11 mouse cellular contexts compared by ENCODE assay signal in genomic region chr8:124278956-124279689, GRCm38 (mm10). TPM values are rescaled to one million over a fixed set of nuclear protein-coding genes. Genes with fewer than 3 reads are reported as not detected.
DNase-seq lines count a peak whose midpoint lies in the region; ATAC-seq and TF ChIP-seq lines count a peak whose summit lies in the region.
"Had no signal": no experiment of that assay in that cellular context is flagged by ENCODE, and none has a peak within 500 bp of the region (broad histone marks: within the 10 kb centered on the region; RNA-seq: fewer than 3 reads in every experiment).

No protein-coding gene starts in this region.

- no peaks in the 10 kb centered on the region for H3K36me3 ChIP-seq in kidney, adult 2 months (ENCODE audit: control insufficient read depth, insufficient read depth, low read length)
- peaks cover 3 to 37% of the 10 kb centered on the region in 2 experiments for H3K36me3 ChIP-seq in CH12.LX (replicated peaks in 1 of 2; ENCODE audit: control insufficient read depth in 1 of 2, insufficient read depth in 1 of 2, low read length in 1 of 2)
- no peaks in the 10 kb centered on the region; the same call in 1 of the 2 replicates for H3K36me3 ChIP-seq in liver, postnatal 0 days (replicated peaks; ENCODE audit: insufficient read depth, low read length)

- TF ChIP-seq EP300 in CH12.LX (IDR thresholded peaks at IDR 0.05; ENCODE audit: low read length): peak; percentile 75
- TF ChIP-seq EP300 in liver, postnatal 0 days (IDR thresholded peaks at IDR 0.05; ENCODE audit: low read depth): peak; percentile 57; the same call in 1 of the 2 replicates

- no peak overlapping the region for H3K27ac ChIP-seq in kidney, adult 2 months (ENCODE audit: insufficient read depth, low read depth, low read length)
- H3K27ac ChIP-seq in CH12.LX (ENCODE audit: insufficient read depth, low read depth): peak overlapping the region; percentile 86
- peak overlapping the region; percentile 96 for H3K27ac ChIP-seq in liver, postnatal 0 days (ENCODE audit: low read depth)
- H3K27ac ChIP-seq: limb, embryonic 13.5 days had no signal

- DNase-seq in kidney, adult 2 months: peak; percentile 68
- no peak for DNase-seq in kidney, postnatal 14 days
- DNase-seq in CH12.LX (ENCODE audit: extremely low read depth): peak; percentile 83
- peak; percentile 40 for DNase-seq in induced T-regulatory cell, adult 2 months (ENCODE audit: low read depth)
- DNase-seq in liver, postnatal 0 days: peak; percentile 44
- DNase-seq in heart, adult 9 months (ENCODE audit: low spot score in 2 of 2): no peak
- no peak for DNase-seq in cerebellum, postnatal 10 days
- DNase-seq: cerebellum, postnatal 36 days; thymus, postnatal 4 days had no signal

- TF ChIP-seq CTCF in kidney, adult 2 months (conservative IDR thresholded peaks at IDR 0.05; ENCODE audit: insufficient read depth, insufficient read length, low read depth, low read length): no peak
- no peak for TF ChIP-seq CTCF in CH12.LX (conservative IDR thresholded peaks at IDR 0.05 in 1 of 2, IDR thresholded peaks at IDR 0.05 in 1 of 2; ENCODE audit: low read depth in 2 of 2, low read length in 2 of 2)
- no peak for TF ChIP-seq CTCF in liver, postnatal 0 days (IDR thresholded peaks at IDR 0.05; ENCODE audit: low read depth)

- dilution Hi-C loops in CH12.LX (cut with MboI; ENCODE audit: extremely low pct_ligation_motif_present, extremely low pct_unique_long_range_greater_than_20kb, low sequenced_read_pairs): no loop called here

- H3K79me2 ChIP-seq in CH12.LX (replicated peaks; ENCODE audit: control insufficient read depth, extremely low read depth, insufficient read depth, poor library complexity, severe bottlenecking): peaks cover 4% of the 10 kb centered on the region; the same call in 1 of the 2 replicates

- in situ Hi-C loops in CH12.LX (cut with MboI; ENCODE audit: low pct_ligation_motif_present, low pct_unique_long_range_greater_than_20kb, low sequenced_read_pairs): loop anchor here (5.0 kb wide), 1 partner anchor 47 kb away; the partner anchor contains the start of gene Galnt2

- no peak; the same call in 1 of the 2 replicates for TF ChIP-seq RAD21 in CH12.LX (IDR thresholded peaks at IDR 0.05; ENCODE audit: low read depth, low read length)

- H3K9ac ChIP-seq in CH12.LX (ENCODE audit: insufficient read depth, low read depth): peak overlapping the region; percentile 26
- peak overlapping the region; percentile 10; the same call in 1 of the 2 replicates for H3K9ac ChIP-seq in liver, postnatal 0 days (replicated peaks)
- H3K9ac ChIP-seq: limb, embryonic 13.5 days had no signal

- H3K27me3 ChIP-seq in kidney, adult 2 months (replicated peaks; ENCODE audit: control insufficient read depth, insufficient read depth, low read length): no peaks in the 10 kb centered on the region
- no peaks in the 10 kb centered on the region for H3K27me3 ChIP-seq in CH12.LX (replicated peaks)
- H3K27me3 ChIP-seq in liver, postnatal 0 days (ENCODE audit: insufficient read depth, low read length): no peaks in the 10 kb centered on the region
- H3K27me3 ChIP-seq: limb, embryonic 13.5 days had no signal

- no peak overlapping the region for H3K4me3 ChIP-seq in kidney, adult 2 months (ENCODE audit: insufficient read depth, low read depth, low read length)
- no peak overlapping the region for H3K4me3 ChIP-seq in CH12.LX (replicated peaks in 1 of 3; ENCODE audit: low read depth in 2 of 3, low read length in 2 of 3, poor library complexity in 1 of 3)
- no peak overlapping the region for H3K4me3 ChIP-seq in liver, postnatal 0 days (ENCODE audit: low read depth, low read length)
- H3K4me3 ChIP-seq: limb, embryonic 13.5 days had no signal

- ATAC-seq in liver, postnatal 0 days: peak; percentile 85
- ATAC-seq: hindbrain, postnatal 0 days had no signal

- TF ChIP-seq POLR2A in kidney, adult 2 months (IDR thresholded peaks at IDR 0.05; ENCODE audit: low read depth, low read length): no peak
- TF ChIP-seq POLR2A in CH12.LX (IDR thresholded peaks at IDR 0.05; ENCODE audit: low read depth, low read length): no peak

- peaks cover 10% of the 10 kb centered on the region for H3K9me3 ChIP-seq in CH12.LX (replicated peaks; ENCODE audit: low read length)
- no peaks in the 10 kb centered on the region for H3K9me3 ChIP-seq in liver, postnatal 0 days (ENCODE audit: low read length)
- H3K9me3 ChIP-seq: limb, embryonic 13.5 days had no signal

- WGBS in kidney, adult 2 months: 39% methylated on average over 7 of the region's 7 CpGs
- WGBS in liver, postnatal 0 days (ENCODE audit: insufficient replicate concordance): 30% methylated on average over 7 of the region's 7 CpGs

- H3K4me2 ChIP-seq in CH12.LX (ENCODE audit: insufficient read depth, low read depth, poor library complexity, severe bottlenecking): peak overlapping the region; percentile 3
- peak overlapping the region; percentile 36 for H3K4me2 ChIP-seq in liver, postnatal 0 days (ENCODE audit: low read depth, low read length)
- H3K4me2 ChIP-seq: limb, embryonic 13.5 days had no signal

- peaks cover 35% of the 10 kb centered on the region for H3K4me1 ChIP-seq in kidney, adult 2 months (ENCODE audit: control insufficient read depth, insufficient read depth, low read length)
- peaks cover 69 to 88% of the 10 kb centered on the region in 2 experiments for H3K4me1 ChIP-seq in CH12.LX (ENCODE audit: control insufficient read depth in 1 of 2, insufficient read depth in 2 of 2)
- peaks cover 48% of the 10 kb centered on the region for H3K4me1 ChIP-seq in liver, postnatal 0 days (ENCODE audit: insufficient read depth)

TF ChIP-seq in CH12.LX, 34 proteins besides CTCF, POLR2A, EP300 and RAD21:
- no peak for TF ChIP-seq POLR2AphosphoS2 (IDR thresholded peaks at IDR 0.05; ENCODE audit: low read depth, low read length)
- no peak for TF ChIP-seq NRF1 (IDR thresholded peaks at IDR 0.05; ENCODE audit: low read depth, low read length)
- no peak for TF ChIP-seq GABPA (IDR thresholded peaks at IDR 0.05; ENCODE audit: insufficient replicate concordance, low read depth, low read length)
- TF ChIP-seq MAFK (IDR thresholded peaks at IDR 0.05; ENCODE audit: insufficient replicate concordance, low read length): 0 out of 2 replicates have a peak, but pooled peaks have one; percentile 48
- peak; percentile 88 for TF ChIP-seq TCF12 (IDR thresholded peaks at IDR 0.05; ENCODE audit: low read depth, low read length)
- peak; percentile 75 for TF ChIP-seq ETS1 (conservative IDR thresholded peaks at IDR 0.05; ENCODE audit: low read depth, low read length)
- TF ChIP-seq NELFE (IDR thresholded peaks at IDR 0.05; ENCODE audit: low read depth, low read length): no peak
- TF ChIP-seq PAX5 (IDR thresholded peaks at IDR 0.05; ENCODE audit: low read length): no peak
- no peak for TF ChIP-seq KAT2A (IDR thresholded peaks at IDR 0.05; ENCODE audit: insufficient replicate concordance, low read length)
- no peak for TF ChIP-seq MAX (IDR thresholded peaks at IDR 0.05; ENCODE audit: low read length)
- no peak for TF ChIP-seq HCFC1 (IDR thresholded peaks at IDR 0.05; ENCODE audit: low read depth, low read length)
- no peak for TF ChIP-seq ELF1 (IDR thresholded peaks at IDR 0.05; ENCODE audit: low read depth, low read length)
- no peak for TF ChIP-seq CHD2 (IDR thresholded peaks at IDR 0.05; ENCODE audit: low read length)
- TF ChIP-seq ZNF384 (IDR thresholded peaks at IDR 0.05; ENCODE audit: low read depth, low read length): no peak
- no peak; the same call in 1 of the 2 replicates for TF ChIP-seq MXI1 (IDR thresholded peaks at IDR 0.05; ENCODE audit: low read depth, low read length)
- peak; percentile 49; the same call in 1 of the 2 replicates for TF ChIP-seq SIN3A (IDR thresholded peaks at IDR 0.05; ENCODE audit: low read length)
- 0 out of 2 replicates have a peak, but pooled peaks have one; percentile 31 for TF ChIP-seq MAZ (IDR thresholded peaks at IDR 0.05; ENCODE audit: low read depth, low read length)
- TF ChIP-seq USF1 (IDR thresholded peaks at IDR 0.05; ENCODE audit: low read depth, low read length): no peak
- TF ChIP-seq USF2 (conservative IDR thresholded peaks at IDR 0.05; ENCODE audit: low read depth, low read length): no peak
- no peak for TF ChIP-seq JUN (IDR thresholded peaks at IDR 0.05; ENCODE audit: insufficient read depth, low read depth, low read length)
- TF ChIP-seq CHD1 (IDR thresholded peaks at IDR 0.05; ENCODE audit: low read depth, low read length): no peak
- TF ChIP-seq ZKSCAN1 (IDR thresholded peaks at IDR 0.05; ENCODE audit: borderline replicate concordance, low read depth, low read length): no peak
- no peak for TF ChIP-seq UBTF (IDR thresholded peaks at IDR 0.05; ENCODE audit: low read depth, low read length)
- no peak for TF ChIP-seq E2F4 (IDR thresholded peaks at IDR 0.05; ENCODE audit: insufficient replicate concordance, low read depth, low read length)
- no peak for TF ChIP-seq JUND (conservative IDR thresholded peaks at IDR 0.05; ENCODE audit: low read depth, low read length)
- no peak for TF ChIP-seq TBP (conservative IDR thresholded peaks at IDR 0.05; ENCODE audit: low read depth, low read length)
- TF ChIP-seq MYC (IDR thresholded peaks at IDR 0.05; ENCODE audit: low read depth, low read length): no peak
- peak; percentile 75 for TF ChIP-seq IRF4 (IDR thresholded peaks at IDR 0.05; ENCODE audit: low read depth, low read length)
- TF ChIP-seq ZC3H11A (IDR thresholded peaks at IDR 0.05; ENCODE audit: low read depth, low read length): no peak
- 0 out of 2 replicates have a peak, but pooled peaks have one; percentile 65 for TF ChIP-seq RCOR1 (conservative IDR thresholded peaks at IDR 0.05; ENCODE audit: low read depth, low read length)
- no peak; the same call in 1 of the 2 replicates for TF ChIP-seq SMC3 (IDR thresholded peaks at IDR 0.05; ENCODE audit: low read depth, low read length)
- TF ChIP-seq ZMIZ1 (IDR thresholded peaks at IDR 0.05; ENCODE audit: low read depth, low read length): no peak
- peak; percentile 89 for TF ChIP-seq MEF2A (IDR thresholded peaks at IDR 0.05; ENCODE audit: borderline replicate concordance, low read depth, low read length)
- no peak for TF ChIP-seq BHLHE40 (IDR thresholded peaks at IDR 0.05; ENCODE audit: low read depth, low read length)

RNA-seq across cellular contexts. Expression of gene Galnt2, which starts 47.9 kb away (rescaled TPM):
- 17.0 and 22.5 TPM in 2 replicates for polyA plus RNA-seq in kidney, adult 2 months (2012; rRNA removed)
- 23.6 and 25.9 TPM in 2 replicates for total RNA-seq in CH12.LX (2012; rRNA removed)
- 18.6 and 23.2 TPM in 2 replicates for total RNA-seq in CH12.LX (2014; rRNA removed)
- 21.9 and 27.3 TPM in 2 replicates for polyA plus RNA-seq in CH12.LX (2012; ENCODE audit: insufficient read length, low read depth)
- polyA plus RNA-seq in liver, postnatal 0 days (2015; fragmentation: Nextera tagmentation; extraction: Ambion mirVana): 23.3 and 23.5 TPM in 2 replicates

Comparison
In these comparisons a context has a peak if more than half of its experiments do, and no peak if none do; other contexts are left out.
1. DNase-seq: peak in kidney, adult 2 months (single experiment), CH12.LX (single experiment), induced T-regulatory cell, adult 2 months (single experiment) and liver, postnatal 0 days (single experiment); none in kidney, postnatal 14 days (single experiment), heart, adult 9 months (0 of 2) and cerebellum, postnatal 10 days (0 of 2).